Mouse (Mus musculus): ENCODE results near the gene Mrpl48. TPM values are rescaled to one million over a fixed set of nuclear protein-coding genes. Genes with fewer than 3 reads are reported as not detected.

Mrpl48 gene
- polyA plus RNA-seq, 1 experiment from 2014 or later, result 82.8 TPM

DNA sequence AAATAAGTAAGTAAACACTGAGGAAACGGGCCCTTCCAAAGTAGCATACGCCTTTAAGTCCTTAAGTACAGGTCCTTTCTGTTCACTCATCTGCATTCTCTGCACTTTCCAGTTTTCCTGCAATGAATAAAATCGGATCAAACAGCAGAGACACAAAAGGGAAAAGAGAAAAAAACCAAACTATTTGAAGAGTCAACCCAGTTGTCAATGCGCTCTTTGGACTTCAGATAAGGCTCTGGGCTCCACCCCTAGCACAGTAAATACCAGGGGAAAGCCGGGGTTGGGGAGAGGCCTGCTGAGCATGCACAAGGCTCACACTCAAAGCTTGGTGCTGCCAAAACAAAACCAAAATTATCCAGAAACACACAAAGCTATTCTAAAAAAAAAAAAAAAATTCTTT is 53.2 kb downstream of the Mrpl48 start:
- Histone ChIP-seq H3K36me3 (ENCODE audit: control insufficient read depth, insufficient read depth, low read length) (peaks cover 6% of the 10 kb centered on the region; the same call in 1 of the 2 replicates), H3K4me1 (ENCODE audit: control insufficient read depth, insufficient read depth, low read length) (peaks cover 2% of the 10 kb centered on the region; the same call in 1 of the 2 replicates), H3K9ac (ENCODE audit: low read length) (no peak overlapping the region; the same call in 1 of the 2 replicates), H3K4me2 (ENCODE audit: low read length) (no peak overlapping the region), H3K4me3 (ENCODE audit: low read depth, low read length) (no peak overlapping the region), H3K27ac (ENCODE audit: low read depth, low read length) (peak overlapping the region; percentile 85), H3K9me3 (replicated peaks; ENCODE audit: control insufficient read depth, low read length) (no peaks in the 10 kb centered on the region), H3K27me3 (replicated peaks; ENCODE audit: control insufficient read depth, insufficient read depth, low read length) (no peaks in the 10 kb centered on the region)
- WGBS, result 58% methylated on average over 5 of the region's 5 CpGs
- DNase-seq (ENCODE audit: low spot score) (peak; percentile 18), ATAC-seq (peak; percentile 37; the same call in 1 of the 2 replicates)

- H3K9me3 ChIP-seq (replicated peaks; ENCODE audit: control insufficient read depth, low read length), result no peaks in the 10 kb centered on the region
- H3K27ac ChIP-seq (ENCODE audit: low read depth, low read length), result no peak overlapping the region
- no peak overlapping the region for H3K4me2 ChIP-seq (ENCODE audit: low read length)
- no peak overlapping the region for H3K9ac ChIP-seq (ENCODE audit: low read length)
- no peaks in the 10 kb centered on the region for H3K27me3 ChIP-seq (replicated peaks; ENCODE audit: control insufficient read depth, insufficient read depth, low read length)
- H3K36me3 ChIP-seq (ENCODE audit: control insufficient read depth, insufficient read depth, low read length), result peaks cover 8% of the 10 kb centered on the region; the same call in 1 of the 2 replicates
- DNase-seq (ENCODE audit: low spot score) (peak; percentile 64), ATAC-seq (peak; percentile 24; the same call in 1 of the 2 replicates)
- WGBS, result 46% methylated on average over 5 of the region's 5 CpGs
- H3K4me1 ChIP-seq (ENCODE audit: control insufficient read depth, insufficient read depth, low read length), result peaks cover under 1% of the 10 kb centered on the region; the same call in 1 of the 2 replicates
- H3K4me3 ChIP-seq (ENCODE audit: low read depth, low read length), result no peak overlapping the region
These were observed 57.6 kb downstream of the Mrpl48 start for GRCm38 (mm10) chr7:100550338-100551007.

- Histone ChIP-seq H3K4me2 (ENCODE audit: low read length) (no peak overlapping the region), H3K4me3 (ENCODE audit: low read depth, low read length) (no peak overlapping the region), H3K9ac (ENCODE audit: low read length) (no peak overlapping the region), H3K27me3 (replicated peaks; ENCODE audit: control insufficient read depth, insufficient read depth, low read length) (no peaks in the 10 kb centered on the region), H3K36me3 (ENCODE audit: control insufficient read depth, insufficient read depth, low read length) (peaks cover 8% of the 10 kb centered on the region; the same call in 1 of the 2 replicates), H3K9me3 (replicated peaks; ENCODE audit: control insufficient read depth, low read length) (no peaks in the 10 kb centered on the region), H3K27ac (ENCODE audit: low read depth, low read length) (no peak overlapping the region), H3K4me1 (ENCODE audit: control insufficient read depth, insufficient read depth, low read length) (no peaks in the 10 kb centered on the region)
- ATAC-seq (no peak), DNase-seq (ENCODE audit: low spot score) (no peak)
- 94% methylated on average over 3 of the region's 3 CpGs for WGBS
These were observed 58.3 kb downstream of the Mrpl48 start for GRCm38 (mm10) chr7:100549796-100550195.

- Histone ChIP-seq H3K4me2 (ENCODE audit: low read length) (no peak overlapping the region), H3K36me3 (ENCODE audit: control insufficient read depth, insufficient read depth, low read length) (peaks cover 8% of the 10 kb centered on the region; the same call in 1 of the 2 replicates), H3K9me3 (replicated peaks; ENCODE audit: control insufficient read depth, low read length) (no peaks in the 10 kb centered on the region), H3K4me1 (ENCODE audit: control insufficient read depth, insufficient read depth, low read length) (no peaks in the 10 kb centered on the region), H3K4me3 (ENCODE audit: low read depth, low read length) (no peak overlapping the region), H3K27ac (ENCODE audit: low read depth, low read length) (no peak overlapping the region), H3K27me3 (replicated peaks; ENCODE audit: control insufficient read depth, insufficient read depth, low read length) (no peaks in the 10 kb centered on the region), H3K9ac (ENCODE audit: low read length) (no peak overlapping the region)
- DNase-seq (ENCODE audit: low spot score) (no peak), ATAC-seq (no peak)
- 88% methylated on average over 4 of the region's 4 CpGs for WGBS
These were observed 60.5 kb downstream of the Mrpl48 start for GRCm38 (mm10) chr7:100547631-100548030.

- H3K36me3 ChIP-seq (ENCODE audit: control insufficient read depth, insufficient read depth, low read length), result peaks cover 14% of the 10 kb centered on the region
- no peaks in the 10 kb centered on the region for H3K4me1 ChIP-seq (ENCODE audit: control insufficient read depth, insufficient read depth, low read length)
- ATAC-seq, result no peak
- H3K4me3 ChIP-seq (ENCODE audit: low read depth, low read length), result no peak overlapping the region
- H3K4me2 ChIP-seq (ENCODE audit: low read length), result no peak overlapping the region
- 74% methylated on average over 1 of the region's 1 CpGs for whole genome bisulfite sequencing
- no peaks in the 10 kb centered on the region for H3K9me3 ChIP-seq (replicated peaks; ENCODE audit: control insufficient read depth, low read length)
- DNase-seq (ENCODE audit: low spot score), result no peak
- H3K27me3 ChIP-seq (replicated peaks; ENCODE audit: control insufficient read depth, insufficient read depth, low read length), result no peaks in the 10 kb centered on the region
- no peak overlapping the region for H3K27ac ChIP-seq (ENCODE audit: low read depth, low read length)
- no peak overlapping the region for H3K9ac ChIP-seq (ENCODE audit: low read length)
These were observed 63.7 kb downstream of the Mrpl48 start for GRCm38 (mm10) chr7:100544437-100544836.

- H3K27ac ChIP-seq (ENCODE audit: low read depth, low read length), result no peak overlapping the region
- H3K27me3 ChIP-seq (replicated peaks; ENCODE audit: control insufficient read depth, insufficient read depth, low read length), result no peaks in the 10 kb centered on the region
- DNase-seq (ENCODE audit: low spot score) (no peak), ATAC-seq (no peak)
- H3K36me3 ChIP-seq (ENCODE audit: control insufficient read depth, insufficient read depth, low read length), result peaks cover 18% of the 10 kb centered on the region
- peaks cover 9% of the 10 kb centered on the region for H3K4me1 ChIP-seq (ENCODE audit: control insufficient read depth, insufficient read depth, low read length)
- H3K9ac ChIP-seq (ENCODE audit: low read length), result no peak overlapping the region
- no peak overlapping the region for H3K4me2 ChIP-seq (ENCODE audit: low read length)
- H3K9me3 ChIP-seq (replicated peaks; ENCODE audit: control insufficient read depth, low read length), result no peaks in the 10 kb centered on the region
- H3K4me3 ChIP-seq (ENCODE audit: low read depth, low read length), result no peak overlapping the region
- WGBS, result 96% methylated on average over 9 of the region's 9 CpGs
These were observed 68.6 kb downstream of the Mrpl48 start for GRCm38 (mm10) chr7:100539516-100539915.

- H3K4me1 ChIP-seq (ENCODE audit: control insufficient read depth, insufficient read depth, low read length), result peaks cover 9% of the 10 kb centered on the region
- H3K9ac ChIP-seq (ENCODE audit: low read length), result peak overlapping the region; percentile 77
- H3K27me3 ChIP-seq (replicated peaks; ENCODE audit: control insufficient read depth, insufficient read depth, low read length), result no peaks in the 10 kb centered on the region
- H3K4me2 ChIP-seq (ENCODE audit: low read length), result peak overlapping the region; percentile 49
- no peak for DNase-seq (ENCODE audit: low spot score)
- peaks cover 18% of the 10 kb centered on the region for H3K36me3 ChIP-seq (ENCODE audit: control insufficient read depth, insufficient read depth, low read length)
- peak overlapping the region; percentile 53 for H3K4me3 ChIP-seq (ENCODE audit: low read depth, low read length)
- 37% methylated on average over 7 of the region's 7 CpGs for WGBS
- H3K27ac ChIP-seq (ENCODE audit: low read depth, low read length), result 0 out of 2 replicates have a peak overlapping the region, but pooled peaks have one; percentile 83
- H3K9me3 ChIP-seq (replicated peaks; ENCODE audit: control insufficient read depth, low read length), result no peaks in the 10 kb centered on the region
- ATAC-seq, result no peak
These were observed 70.6 kb downstream of the Mrpl48 start for GRCm38 (mm10) chr7:100537519-100537902.

GRCm38 (mm10) chr7:100536804-100537518 is 71.1 kb downstream of the Mrpl48 start, which contains the start of gene Coa4:
TSS of gene Coa4 (plus strand) at chr7:100537071.
- under 1% methylated on average over 33 of the region's 33 CpGs for WGBS

More at GRCm38 (mm10) chr7:100536804-100537518, 71.1 kb downstream of the Mrpl48 start, which contains the start of gene Coa4:
- peak within 1 kb of the TSS; percentile 77 for H3K9ac ChIP-seq (ENCODE audit: low read length)
- H3K9me3 ChIP-seq (replicated peaks; ENCODE audit: control insufficient read depth, low read length), result no peaks in the 10 kb centered on the region
- DNase-seq (ENCODE audit: low spot score) (peak; percentile 98), ATAC-seq (peak; percentile 100)
- peak within 1 kb of the TSS; percentile 49 for H3K4me2 ChIP-seq (ENCODE audit: low read length)
- peaks cover 9% of the 10 kb centered on the region for H3K4me1 ChIP-seq (ENCODE audit: control insufficient read depth, insufficient read depth, low read length)
- peak within 1 kb of the TSS; percentile 83; the same call in 1 of the 2 replicates for H3K27ac ChIP-seq (ENCODE audit: low read depth, low read length)
- H3K4me3 ChIP-seq (ENCODE audit: low read depth, low read length), result peak within 1 kb of the TSS; percentile 53
- peaks cover 18% of the 10 kb centered on the region for H3K36me3 ChIP-seq (ENCODE audit: control insufficient read depth, insufficient read depth, low read length)
- no peaks in the 10 kb centered on the region for H3K27me3 ChIP-seq (replicated peaks; ENCODE audit: control insufficient read depth, insufficient read depth, low read length)
